Mouse (Mus musculus): ENCODE measurements around the gene Abcg4.

- TF ChIP-seq CTCF (conservative IDR thresholded peaks at IDR 0.05; ENCODE audit: low read length), result no peak
- no peak for TF ChIP-seq NANOG (IDR thresholded peaks at IDR 0.05; ENCODE audit: borderline replicate concordance, low read length)
- no peak for TF ChIP-seq POU5F1 (IDR thresholded peaks at IDR 0.05; ENCODE audit: borderline replicate concordance, low read length)
Measured at GRCm38 (mm10) chr9:44266478-44267226, 21.8 kb downstream of the Abcg4 start.
